Mouse (Mus musculus): ENCODE measurements around the gene Atp6v1g2. TPM values are rescaled to one million over a fixed set of nuclear protein-coding genes. Genes with fewer than 3 reads are reported as not detected.
A peak's percentile ranks its signal among the peaks of the same experiment; 100 is the strongest.

Gene Atp6v1g2
- polyA plus RNA-seq, 1 experiment from 2014 or later: 64.8 TPM

DNA sequence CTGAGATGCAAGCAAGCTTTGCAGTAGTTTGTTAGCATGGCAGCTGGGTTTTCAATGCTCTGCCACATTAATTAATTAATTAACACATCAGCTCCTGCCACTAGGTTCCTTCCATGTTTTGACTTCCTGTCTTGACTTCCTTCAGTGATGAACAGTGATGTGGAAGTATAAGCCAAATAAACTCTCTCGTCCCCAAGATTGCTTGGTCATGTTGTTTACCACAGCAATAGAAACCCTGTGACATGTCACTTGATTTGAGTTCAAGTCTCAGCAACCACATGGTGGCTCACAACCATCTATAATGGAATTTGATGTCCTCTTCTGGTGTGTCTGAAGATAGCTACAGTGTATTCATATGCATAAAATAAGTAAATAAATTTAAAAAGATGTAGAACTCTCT lies 23.9 kb downstream of the Atp6v1g2 start:
- no peak overlapping the region for H3K27ac ChIP-seq (ENCODE audit: low read length)
- H3K9ac ChIP-seq (replicated peaks; ENCODE audit: low read depth, low read length): no peak overlapping the region
- no peaks in the 10 kb centered on the region; the same call in 1 of the 2 replicates for H3K27me3 ChIP-seq (replicated peaks; ENCODE audit: control insufficient read depth, insufficient read depth, low read length)
- H3K36me3 ChIP-seq (ENCODE audit: control insufficient read depth, insufficient read depth): peaks cover 15% of the 10 kb centered on the region
- no peak for ATAC-seq
- no peak overlapping the region for H3K4me2 ChIP-seq (ENCODE audit: low read length)
- H3K9me3 ChIP-seq (ENCODE audit: control insufficient read depth, low read length): no peaks in the 10 kb centered on the region
- H3K4me1 ChIP-seq (replicated peaks; ENCODE audit: control insufficient read depth, insufficient read depth, low read length): peaks cover 4% of the 10 kb centered on the region; the same call in 1 of the 2 replicates
- no peak overlapping the region for H3K4me3 ChIP-seq (replicated peaks; ENCODE audit: low read length)
- WGBS: 64% methylated on average over 1 of the region's 1 CpGs

DNA sequence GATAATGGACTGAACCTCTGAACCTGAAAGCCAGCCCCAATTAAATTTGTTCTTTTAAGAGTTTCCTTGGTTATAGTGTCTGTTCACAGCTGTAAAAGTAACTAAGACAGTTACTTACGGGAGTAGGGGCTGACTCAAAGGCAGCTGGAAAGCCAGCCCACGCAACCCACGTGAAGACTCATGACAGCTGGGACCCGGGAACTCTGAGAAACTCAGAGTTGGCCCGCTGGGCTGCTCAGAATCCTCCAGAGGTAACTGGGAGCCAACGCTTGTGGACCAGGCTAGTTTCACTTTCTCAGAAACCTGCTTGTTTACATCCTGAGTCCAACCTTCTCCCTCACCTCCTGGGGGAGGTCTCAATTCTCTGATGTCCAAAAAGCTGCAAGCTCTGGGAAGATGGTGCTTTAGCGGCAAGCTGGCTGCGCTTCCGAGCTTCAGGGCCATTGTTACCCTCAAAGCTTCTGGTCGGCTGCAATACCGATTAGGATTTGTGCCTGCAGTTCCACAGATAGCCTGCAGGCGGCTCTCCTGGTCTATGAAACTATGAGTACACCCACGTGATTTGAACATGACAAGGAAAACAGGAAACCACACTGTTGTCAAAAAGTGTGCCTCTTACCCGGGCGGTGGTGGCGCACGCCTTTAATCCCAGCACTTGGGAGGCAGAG lies 24.5 kb downstream of the Atp6v1g2 start:
- Histone ChIP-seq H3K36me3 (ENCODE audit: control insufficient read depth, insufficient read depth) (peaks cover 9% of the 10 kb centered on the region), H3K9me3 (ENCODE audit: control insufficient read depth, low read length) (no peaks in the 10 kb centered on the region), H3K4me1 (replicated peaks; ENCODE audit: control insufficient read depth, insufficient read depth, low read length) (peaks cover 6% of the 10 kb centered on the region; the same call in 1 of the 2 replicates), H3K4me3 (replicated peaks; ENCODE audit: low read length) (peak overlapping the region; percentile 21; the same call in 1 of the 2 replicates), H3K27ac (ENCODE audit: low read length) (no peak overlapping the region), H3K9ac (replicated peaks; ENCODE audit: low read depth, low read length) (peak overlapping the region; percentile 45), H3K27me3 (replicated peaks; ENCODE audit: control insufficient read depth, insufficient read depth, low read length) (no peaks in the 10 kb centered on the region; the same call in 1 of the 2 replicates), H3K4me2 (ENCODE audit: low read length) (peak overlapping the region; percentile 41)
- no peak for ATAC-seq
- 14% methylated on average over 17 of the region's 17 CpGs for WGBS

DNA sequence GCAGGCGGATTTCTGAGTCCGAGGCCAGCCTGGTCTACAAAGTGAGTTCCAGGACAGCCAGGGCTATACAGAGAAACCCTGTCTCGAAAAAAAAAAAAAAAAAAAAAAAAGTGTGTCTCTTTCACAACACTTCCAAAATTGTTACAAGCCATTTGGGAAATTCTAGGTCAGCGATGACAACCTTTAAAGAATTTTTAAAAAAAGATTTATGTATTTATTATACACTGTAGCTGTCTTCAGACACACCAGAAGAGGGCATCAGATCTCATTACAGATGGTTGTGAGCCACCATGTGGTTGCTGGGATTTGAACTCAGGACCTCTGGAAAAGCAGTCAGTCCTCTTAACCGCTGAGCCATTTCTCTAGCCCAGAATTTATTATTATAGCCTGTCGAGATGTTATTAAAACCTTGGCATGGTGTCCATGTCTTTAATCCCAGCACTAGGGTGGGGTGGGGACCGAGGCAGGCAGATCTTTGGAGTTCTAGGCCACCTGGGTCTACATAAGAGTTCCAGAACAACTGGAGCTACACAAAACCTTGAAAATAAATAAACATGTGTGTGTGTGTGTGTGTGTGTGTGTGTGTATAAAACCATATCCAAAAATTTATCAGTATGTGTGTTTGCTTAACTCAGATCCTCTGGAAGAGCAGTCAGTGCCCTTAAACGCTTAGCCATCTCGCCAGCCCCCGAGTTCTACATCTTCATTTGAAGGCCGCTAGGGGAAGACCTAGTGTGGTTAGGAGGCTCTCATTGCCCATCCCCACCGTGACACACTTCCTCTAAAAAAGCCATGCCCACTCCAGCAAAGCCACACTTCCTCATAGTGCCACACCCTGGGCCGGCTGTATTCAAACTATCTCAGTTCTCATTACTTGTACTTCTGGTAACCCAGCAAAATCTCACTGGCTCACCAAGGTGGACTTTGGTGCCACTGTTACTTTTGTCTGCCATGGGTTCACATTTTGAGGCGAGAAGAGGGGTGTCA lies 25.3 kb downstream of the Atp6v1g2 start:
- no peak overlapping the region for H3K27ac ChIP-seq (ENCODE audit: low read length)
- H3K9me3 ChIP-seq (ENCODE audit: control insufficient read depth, low read length): no peaks in the 10 kb centered on the region
- H3K27me3 ChIP-seq (replicated peaks; ENCODE audit: control insufficient read depth, insufficient read depth, low read length): no peaks in the 10 kb centered on the region; the same call in 1 of the 2 replicates
- no peak for ATAC-seq
- H3K4me2 ChIP-seq (ENCODE audit: low read length): no peak overlapping the region
- peaks cover 10% of the 10 kb centered on the region for H3K4me1 ChIP-seq (replicated peaks; ENCODE audit: control insufficient read depth, insufficient read depth, low read length)
- peaks cover 4% of the 10 kb centered on the region for H3K36me3 ChIP-seq (ENCODE audit: control insufficient read depth, insufficient read depth)
- 68% methylated on average over 12 of the region's 14 CpGs for WGBS
- no peak overlapping the region for H3K4me3 ChIP-seq (replicated peaks; ENCODE audit: low read length)
- no peak overlapping the region for H3K9ac ChIP-seq (replicated peaks; ENCODE audit: low read depth, low read length)

DNA sequence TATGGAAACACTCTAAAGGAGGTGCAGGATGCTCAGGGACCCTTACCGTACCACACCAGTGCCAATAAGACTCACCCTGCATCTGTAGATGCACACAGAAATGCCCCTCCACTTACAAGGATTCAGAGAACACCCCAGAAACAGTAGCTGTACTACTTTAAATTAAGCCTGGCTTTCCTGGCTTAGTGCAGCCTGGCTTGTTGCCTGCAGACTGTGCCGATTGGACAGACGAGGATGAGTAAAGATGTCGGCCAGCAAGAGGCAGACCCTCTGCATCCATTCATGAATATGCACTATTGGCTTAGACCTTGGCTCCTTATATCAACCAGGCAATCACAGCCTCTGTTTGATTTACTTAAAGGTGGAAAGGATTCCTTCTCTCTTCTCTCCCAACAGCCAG lies 26.2 kb downstream of the Atp6v1g2 start:
- Histone ChIP-seq H3K9ac (replicated peaks; ENCODE audit: low read depth, low read length) (no peak overlapping the region), H3K4me3 (replicated peaks; ENCODE audit: low read length) (no peak overlapping the region), H3K4me2 (ENCODE audit: low read length) (no peak overlapping the region), H3K36me3 (ENCODE audit: control insufficient read depth, insufficient read depth) (no peaks in the 10 kb centered on the region), H3K27me3 (replicated peaks; ENCODE audit: control insufficient read depth, insufficient read depth, low read length) (no peaks in the 10 kb centered on the region; the same call in 1 of the 2 replicates), H3K27ac (ENCODE audit: low read length) (no peak overlapping the region), H3K9me3 (ENCODE audit: control insufficient read depth, low read length) (no peaks in the 10 kb centered on the region), H3K4me1 (replicated peaks; ENCODE audit: control insufficient read depth, insufficient read depth, low read length) (peaks cover 10% of the 10 kb centered on the region)
- WGBS: 77% methylated on average over 4 of the region's 4 CpGs
- no peak for ATAC-seq

DNA sequence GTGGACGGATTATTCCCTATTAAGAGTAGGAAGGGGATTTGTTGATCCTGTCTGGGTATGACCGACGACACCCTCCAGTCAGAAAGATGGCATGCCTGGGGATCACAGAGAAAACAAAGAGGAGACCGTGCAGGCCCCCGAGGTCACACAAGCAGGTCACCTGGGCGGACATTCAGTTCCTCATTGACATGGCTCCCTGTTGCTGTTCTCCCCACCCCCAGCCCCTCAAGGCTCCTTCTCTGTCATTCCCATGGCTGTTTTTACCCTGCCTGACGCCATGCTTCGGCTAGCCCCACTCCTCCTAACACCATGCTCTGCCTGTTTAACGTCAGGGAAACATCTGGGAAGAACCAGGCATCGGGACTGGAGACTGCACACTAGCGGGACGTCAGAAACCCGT lies 28.2 kb downstream of the Atp6v1g2 start:
- ATAC-seq: no peak
- no peak overlapping the region for H3K4me2 ChIP-seq (ENCODE audit: low read length)

DNA sequence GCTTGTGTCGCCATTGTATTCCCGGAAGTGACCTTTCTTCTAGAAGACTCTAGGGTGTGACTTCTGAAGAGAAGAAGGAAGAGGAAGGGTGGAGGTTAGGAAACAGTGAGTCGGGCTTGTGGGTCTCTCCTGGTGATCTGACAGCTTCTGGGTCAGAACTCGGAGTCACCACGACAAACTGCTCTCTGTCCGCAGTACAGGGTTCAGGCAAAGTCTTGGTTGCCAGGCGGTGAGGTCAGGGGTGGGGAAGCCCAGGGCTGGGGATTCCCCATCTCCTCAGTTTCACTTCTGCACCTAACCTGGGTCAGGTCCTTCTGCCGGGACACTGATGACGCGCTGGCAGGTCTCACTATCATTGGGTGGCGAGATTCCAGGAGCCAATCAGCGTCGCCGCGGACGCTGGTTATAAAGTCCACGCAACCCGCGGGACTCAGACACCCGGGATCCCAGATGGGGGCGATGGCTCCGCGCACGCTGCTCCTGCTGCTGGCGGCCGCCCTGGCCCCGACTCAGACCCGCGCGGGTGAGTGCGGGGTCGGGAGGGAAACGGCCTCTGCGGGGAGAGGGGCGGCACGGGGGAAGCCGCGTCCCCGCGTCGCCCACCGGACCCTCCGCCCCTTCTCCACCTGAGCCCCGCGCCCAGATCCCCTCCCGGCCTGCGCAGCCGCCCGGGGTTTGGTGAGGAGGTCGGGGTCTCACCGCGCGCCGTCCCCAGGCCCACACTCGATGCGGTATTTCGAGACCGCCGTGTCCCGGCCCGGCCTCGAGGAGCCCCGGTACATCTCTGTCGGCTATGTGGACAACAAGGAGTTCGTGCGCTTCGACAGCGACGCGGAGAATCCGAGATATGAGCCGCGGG lies 29.4 kb downstream of the Atp6v1g2 start, which contains the start of gene H2-D1:
Gene H2-D1, plus strand, starts transcription at position 67 of the 859 bp plus-strand sequence.
- no peak within 1 kb of the TSS for H3K27ac ChIP-seq (ENCODE audit: low read length)
- H3K36me3 ChIP-seq (ENCODE audit: control insufficient read depth, insufficient read depth): no peaks in the 10 kb centered on the region
- no peaks in the 10 kb centered on the region; the same call in 1 of the 2 replicates for H3K27me3 ChIP-seq (replicated peaks; ENCODE audit: control insufficient read depth, insufficient read depth, low read length)
- peaks cover 8% of the 10 kb centered on the region for H3K4me1 ChIP-seq (replicated peaks; ENCODE audit: control insufficient read depth, insufficient read depth, low read length)
- peak within 1 kb of the TSS; percentile 73 for H3K4me3 ChIP-seq (replicated peaks; ENCODE audit: low read length)
- no peaks in the 10 kb centered on the region for H3K9me3 ChIP-seq (ENCODE audit: control insufficient read depth, low read length)
- under 1% methylated on average over 72 of the region's 73 CpGs for WGBS
- ATAC-seq: peak; percentile 92
- peak within 1 kb of the TSS; percentile 73 for H3K9ac ChIP-seq (replicated peaks; ENCODE audit: low read depth, low read length)
- peak within 1 kb of the TSS; percentile 89 for H3K4me2 ChIP-seq (ENCODE audit: low read length)

More for the DNA sequence above, 28.2 kb downstream of the Atp6v1g2 start:
- no peaks in the 10 kb centered on the region for H3K9me3 ChIP-seq (ENCODE audit: control insufficient read depth, low read length)
- 71% methylated on average over 13 of the region's 13 CpGs for WGBS
- H3K9ac ChIP-seq (replicated peaks; ENCODE audit: low read depth, low read length): no peak overlapping the region
- peaks cover 10% of the 10 kb centered on the region for H3K4me1 ChIP-seq (replicated peaks; ENCODE audit: control insufficient read depth, insufficient read depth, low read length)
- no peaks in the 10 kb centered on the region; the same call in 1 of the 2 replicates for H3K27me3 ChIP-seq (replicated peaks; ENCODE audit: control insufficient read depth, insufficient read depth, low read length)
- H3K36me3 ChIP-seq (ENCODE audit: control insufficient read depth, insufficient read depth): no peaks in the 10 kb centered on the region
- no peak overlapping the region for H3K27ac ChIP-seq (ENCODE audit: low read length)
- H3K4me3 ChIP-seq (replicated peaks; ENCODE audit: low read length): no peak overlapping the region

DNA sequence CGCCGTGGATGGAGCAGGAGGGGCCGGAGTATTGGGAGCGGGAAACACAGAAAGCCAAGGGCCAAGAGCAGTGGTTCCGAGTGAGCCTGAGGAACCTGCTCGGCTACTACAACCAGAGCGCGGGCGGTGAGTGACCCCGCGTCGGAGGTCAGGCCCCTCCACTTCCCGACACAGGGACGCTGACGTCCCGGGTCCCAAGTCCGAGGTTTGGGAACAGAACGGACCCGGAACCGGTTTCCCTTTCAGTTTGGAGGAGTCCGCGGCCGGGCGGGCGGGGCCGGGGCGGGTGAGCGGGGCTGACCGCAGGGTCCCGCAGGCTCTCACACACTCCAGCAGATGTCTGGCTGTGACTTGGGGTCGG lies 30.0 kb downstream of the Atp6v1g2 start:
- no peak for ATAC-seq
- WGBS: under 1% methylated on average over 26 of the region's 31 CpGs
- Histone ChIP-seq H3K27me3 (replicated peaks; ENCODE audit: control insufficient read depth, insufficient read depth, low read length) (no peaks in the 10 kb centered on the region; the same call in 1 of the 2 replicates), H3K9me3 (ENCODE audit: control insufficient read depth, low read length) (no peaks in the 10 kb centered on the region), H3K9ac (replicated peaks; ENCODE audit: low read depth, low read length) (peak overlapping the region; percentile 73), H3K4me2 (ENCODE audit: low read length) (peak overlapping the region; percentile 89), H3K4me3 (replicated peaks; ENCODE audit: low read length) (peak overlapping the region; percentile 73), H3K27ac (ENCODE audit: low read length) (no peak overlapping the region), H3K36me3 (ENCODE audit: control insufficient read depth, insufficient read depth) (no peaks in the 10 kb centered on the region), H3K4me1 (replicated peaks; ENCODE audit: control insufficient read depth, insufficient read depth, low read length) (peaks cover 6% of the 10 kb centered on the region)

DNA sequence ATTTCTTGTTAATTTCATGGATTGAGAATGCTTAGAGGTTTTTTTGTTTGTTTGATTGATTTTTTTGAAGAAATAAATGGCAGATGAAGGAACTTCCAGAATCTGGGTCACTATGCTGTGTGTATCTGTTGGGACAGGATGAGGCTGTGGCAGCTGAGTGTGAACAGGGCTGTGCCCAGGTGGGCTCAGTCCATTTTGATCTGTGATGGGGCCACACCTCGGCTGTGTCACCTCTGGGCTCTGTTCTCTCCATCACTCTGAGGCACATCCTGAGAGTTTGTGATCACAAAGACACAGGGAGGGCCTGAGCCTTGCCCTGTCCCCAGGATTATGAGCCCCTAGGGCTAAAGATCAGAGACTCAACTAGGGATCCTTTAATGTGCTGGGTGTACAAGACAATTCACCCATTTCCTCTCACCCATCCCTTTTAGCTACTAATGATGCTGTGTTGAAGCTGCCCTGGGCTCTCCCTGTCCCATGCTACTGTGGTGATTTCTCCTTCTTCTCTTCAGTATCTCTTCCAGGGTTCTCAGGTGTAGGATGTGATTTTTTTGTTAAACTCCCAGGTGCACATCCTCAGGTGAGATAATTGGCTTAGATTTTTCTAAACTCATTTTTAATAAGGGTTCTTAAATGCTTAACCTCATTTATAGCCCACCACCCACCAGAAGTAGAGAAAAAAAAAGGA lies 34.1 kb downstream of the Atp6v1g2 start:
- peaks cover 6% of the 10 kb centered on the region for H3K4me1 ChIP-seq (replicated peaks; ENCODE audit: control insufficient read depth, insufficient read depth, low read length)
- H3K4me2 ChIP-seq (ENCODE audit: low read length): no peak overlapping the region
- no peak overlapping the region for H3K9ac ChIP-seq (replicated peaks; ENCODE audit: low read depth, low read length)
- WGBS: 71% methylated on average over 1 of the region's 1 CpGs
- ATAC-seq: no peak
- no peaks in the 10 kb centered on the region for H3K9me3 ChIP-seq (ENCODE audit: control insufficient read depth, low read length)
- no peaks in the 10 kb centered on the region for H3K36me3 ChIP-seq (ENCODE audit: control insufficient read depth, insufficient read depth)
- no peaks in the 10 kb centered on the region for H3K27me3 ChIP-seq (replicated peaks; ENCODE audit: control insufficient read depth, insufficient read depth, low read length)
- H3K4me3 ChIP-seq (replicated peaks; ENCODE audit: low read length): no peak overlapping the region
- H3K27ac ChIP-seq (ENCODE audit: low read length): no peak overlapping the region
